Mouse (Mus musculus) thymus, postnatal 25 days (tissue): ENCODE data around the gene Ifne.

ENCODE experiments used
- DNase-seq: peaks from one replicate; pipeline ENCODE4 v3.0.0; 2022

Ifne gene

GRCm38 (mm10) chr4:88880101-88880500 is at the start of gene Ifne:
TSS of gene Ifne (minus strand) at chr4:88880201.
- no peak for DNase-seq

GRCm38 (mm10) chr4:88928341-88929102 is 48.5 kb upstream of the Ifne start:
- DNase-seq = no peak

- DNase-seq = no peak
Measured at GRCm38 (mm10) chr4:88927850-88928249, 47.8 kb upstream of the Ifne start.

GRCm38 (mm10) chr4:88926637-88927036 is 46.6 kb upstream of the Ifne start:
- DNase-seq = no peak

GRCm38 (mm10) chr4:88926082-88926481 is 46.1 kb upstream of the Ifne start:
- no peak for DNase-seq

GRCm38 (mm10) chr4:88925456-88925855 is 45.5 kb upstream of the Ifne start:
- DNase-seq = no peak

- no peak for DNase-seq
Measured at GRCm38 (mm10) chr4:88921280-88921679, 41.3 kb upstream of the Ifne start.

- DNase-seq = no peak
Measured at GRCm38 (mm10) chr4:88917770-88918460, 37.9 kb upstream of the Ifne start.

- DNase-seq = no peak
Measured at GRCm38 (mm10) chr4:88916306-88916705, 36.3 kb upstream of the Ifne start.

- DNase-seq = no peak
Measured at GRCm38 (mm10) chr4:88913984-88914383, 34.0 kb upstream of the Ifne start.

- no peak for DNase-seq
Measured at GRCm38 (mm10) chr4:88912882-88913281, 32.9 kb upstream of the Ifne start.

- DNase-seq = no peak
Measured at GRCm38 (mm10) chr4:88912187-88912586, 32.2 kb upstream of the Ifne start.

- DNase-seq = no peak
Measured at GRCm38 (mm10) chr4:88909600-88910534, 29.9 kb upstream of the Ifne start.

GRCm38 (mm10) chr4:88893201-88893754 is 13.3 kb upstream of the Ifne start:
- no peak for DNase-seq

- no peak for DNase-seq
Measured at GRCm38 (mm10) chr4:88888236-88888635, 8.2 kb upstream of the Ifne start.

- DNase-seq = no peak
Measured at GRCm38 (mm10) chr4:88878772-88879171, 1.2 kb downstream of the Ifne start.

- peak; percentile 14 for DNase-seq
Measured at GRCm38 (mm10) chr4:88878246-88878645, 1.8 kb downstream of the Ifne start.

- DNase-seq = no peak
Measured at GRCm38 (mm10) chr4:88876520-88876919, 3.5 kb downstream of the Ifne start.

- DNase-seq = no peak
Measured at GRCm38 (mm10) chr4:88875435-88876095, 4.4 kb downstream of the Ifne start.

GRCm38 (mm10) chr4:88872691-88873090 is 7.3 kb downstream of the Ifne start:
- no peak for DNase-seq

GRCm38 (mm10) chr4:88867926-88868911 is 11.8 kb downstream of the Ifne start:
- peak; percentile 70 for DNase-seq
